Mouse (Mus musculus) adrenal gland, adult 18-20 months (tissue): ENCODE results near the gene Hpd. TPM values are rescaled to one million over a fixed set of nuclear protein-coding genes. Genes with fewer than 3 reads are reported as not detected.

Experiments
- DNase-seq, 2 experiments: peaks; one replicate each; pipeline ENCODE4 v3.0.0; 2021 to 2022; ENCODE audit warnings: low spot score in 2 of 2
- total RNA-seq, 2 experiments: library from RNA; stranded (reverse); gene quantifications; 1 replicate in 1 of 2; 2 replicates in 1 of 2; pipeline ENCODE4 v1.2.3; 2021

Gene Hpd
- total RNA-seq, 2 experiments from 2014 or later: 1.2 to 3.6 TPM

DNA sequence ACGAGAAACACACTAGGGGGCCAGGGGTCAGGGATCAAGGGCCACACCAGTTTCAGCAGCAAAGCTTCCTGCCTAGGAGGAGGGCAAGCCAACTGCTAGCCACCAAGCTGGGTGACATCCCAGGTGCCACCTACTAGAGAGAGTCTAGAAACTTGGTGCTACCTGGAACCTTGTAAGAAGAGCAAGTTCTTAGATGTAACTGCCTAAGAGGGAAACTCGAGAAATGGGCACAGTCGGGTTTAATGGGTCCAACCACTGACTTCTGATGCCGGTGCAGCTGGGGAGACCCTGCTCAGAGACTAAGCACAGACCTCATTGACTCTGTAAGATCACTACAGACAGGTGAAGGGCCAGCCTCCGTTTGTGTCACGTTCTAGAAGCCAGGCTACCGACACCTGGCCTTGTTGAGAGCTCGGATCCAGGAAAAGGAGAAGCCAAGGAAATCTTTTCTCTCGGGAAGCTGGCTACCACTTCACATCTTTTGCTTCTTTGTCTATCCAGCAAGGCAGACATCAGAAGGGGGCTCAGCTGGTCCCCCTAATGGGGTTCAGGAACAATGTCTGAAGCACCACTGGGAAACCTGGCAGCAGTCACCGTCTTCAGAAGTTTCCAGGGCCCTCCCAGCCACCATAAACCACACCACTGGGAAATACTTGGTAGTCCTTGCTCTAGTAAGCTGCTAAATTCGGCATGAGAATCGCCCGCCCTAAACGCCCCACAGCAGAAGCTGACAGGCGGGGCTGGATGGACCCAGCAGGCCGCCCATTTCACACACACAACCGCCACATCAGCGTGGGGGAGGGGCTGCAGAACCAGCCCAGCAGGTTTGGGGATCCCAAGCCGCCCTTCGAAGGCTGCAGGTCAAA, 45.2 kb downstream of the Hpd start:
- peak; percentile 80 for DNase-seq

DNA sequence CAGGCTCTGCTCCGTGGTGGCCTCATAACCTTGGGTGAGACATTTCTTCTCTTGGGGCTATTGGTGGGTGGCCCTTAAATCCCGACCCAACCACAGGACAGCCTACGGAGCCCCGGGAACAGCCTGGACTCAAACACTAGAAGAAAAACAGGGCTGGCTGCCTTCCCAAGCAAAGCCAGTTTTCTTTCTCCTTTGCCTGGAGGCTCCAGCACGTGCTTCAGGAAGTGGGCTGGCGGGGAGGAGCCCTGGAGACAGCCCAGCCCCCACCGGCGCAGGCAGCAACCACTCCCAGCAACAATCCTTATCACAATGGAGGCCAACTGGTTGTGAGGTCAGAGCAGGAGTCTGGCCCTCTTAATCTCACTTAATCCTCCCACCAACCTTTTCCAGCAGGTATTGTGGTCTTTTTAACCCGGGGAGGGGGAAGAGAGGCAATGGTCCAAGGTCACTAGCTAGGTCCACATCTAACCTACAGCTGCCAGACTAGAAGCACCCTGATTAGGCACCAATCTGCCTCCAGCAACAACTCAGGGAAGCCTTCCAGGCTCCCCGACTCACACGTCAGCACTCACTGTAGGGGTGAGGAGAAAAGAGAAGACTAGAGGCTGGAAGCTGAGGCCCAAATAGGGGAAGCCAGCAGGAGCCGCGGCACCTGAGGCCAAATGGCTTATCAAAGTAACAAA, 46.0 kb downstream of the Hpd start:
- DNase-seq: peak; percentile 85 to 87

DNA sequence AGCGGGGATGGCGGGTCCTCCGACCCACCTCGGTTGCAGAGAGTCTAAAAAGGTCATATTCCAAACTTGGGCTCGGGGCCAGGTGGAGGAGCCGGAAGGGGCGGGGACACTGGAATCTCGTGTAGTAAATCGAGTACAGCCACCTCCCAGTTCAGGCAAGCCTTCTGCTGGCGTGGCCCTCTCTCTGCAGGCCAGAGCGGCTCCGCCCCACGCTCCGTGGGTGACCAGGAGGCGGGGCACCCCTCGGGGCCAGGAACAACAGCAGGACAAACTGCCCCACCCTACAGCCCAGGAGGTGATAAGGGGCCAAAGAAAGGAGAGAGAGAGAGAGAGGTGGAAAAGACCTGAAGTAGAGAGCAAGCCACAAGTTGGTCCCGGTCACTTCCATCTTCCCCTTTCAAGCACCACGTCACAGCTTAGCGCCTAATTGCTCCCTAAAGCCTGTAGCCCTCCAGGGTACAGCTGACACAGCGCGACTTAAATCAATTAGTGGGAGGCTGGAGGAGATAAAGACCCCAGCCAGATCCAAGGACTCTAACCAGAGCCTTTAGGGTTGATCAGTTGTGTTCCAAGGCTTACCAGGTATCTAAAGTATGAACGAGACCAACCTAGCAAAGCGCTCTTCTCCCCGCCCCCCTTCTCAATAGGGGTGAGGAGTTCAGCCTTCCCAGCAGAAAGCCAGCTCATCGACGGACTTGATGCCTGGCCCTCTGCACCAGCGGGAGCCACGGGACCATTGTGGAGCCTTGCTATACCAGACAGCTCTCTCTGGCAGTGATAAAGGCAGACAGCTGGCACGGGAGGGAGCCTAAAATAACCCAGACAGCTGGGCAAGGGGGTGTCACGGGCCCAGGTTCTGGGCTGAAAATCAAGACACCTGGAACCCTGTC, 46.8 kb downstream of the Hpd start:
- DNase-seq: peak; percentile 84 to 89

DNA sequence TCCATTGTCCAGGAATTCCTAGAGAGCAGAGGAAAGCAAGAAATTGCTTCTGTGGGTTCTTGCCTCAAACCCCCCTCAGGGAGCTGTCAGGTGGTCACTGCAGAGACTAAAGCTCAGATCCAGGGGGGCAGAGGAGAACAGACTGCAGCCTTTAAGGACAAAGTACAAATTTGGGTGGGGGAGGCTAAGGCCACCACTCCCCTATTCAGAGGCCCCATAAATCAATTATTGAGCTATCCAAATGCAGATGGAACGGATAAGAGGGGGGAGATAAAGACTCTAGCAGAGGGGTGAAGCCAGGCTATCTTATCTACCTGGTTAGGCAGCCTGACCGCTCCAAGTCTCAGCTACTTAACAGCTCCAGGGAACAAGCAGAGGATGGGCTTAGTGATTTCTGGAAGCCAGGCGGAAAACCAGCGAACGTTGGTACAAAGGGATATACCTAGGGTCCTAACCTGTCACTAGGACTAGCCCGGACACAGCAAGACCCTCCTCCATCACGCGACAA, 47.6 kb downstream of the Hpd start:
- no peak for DNase-seq

DNA sequence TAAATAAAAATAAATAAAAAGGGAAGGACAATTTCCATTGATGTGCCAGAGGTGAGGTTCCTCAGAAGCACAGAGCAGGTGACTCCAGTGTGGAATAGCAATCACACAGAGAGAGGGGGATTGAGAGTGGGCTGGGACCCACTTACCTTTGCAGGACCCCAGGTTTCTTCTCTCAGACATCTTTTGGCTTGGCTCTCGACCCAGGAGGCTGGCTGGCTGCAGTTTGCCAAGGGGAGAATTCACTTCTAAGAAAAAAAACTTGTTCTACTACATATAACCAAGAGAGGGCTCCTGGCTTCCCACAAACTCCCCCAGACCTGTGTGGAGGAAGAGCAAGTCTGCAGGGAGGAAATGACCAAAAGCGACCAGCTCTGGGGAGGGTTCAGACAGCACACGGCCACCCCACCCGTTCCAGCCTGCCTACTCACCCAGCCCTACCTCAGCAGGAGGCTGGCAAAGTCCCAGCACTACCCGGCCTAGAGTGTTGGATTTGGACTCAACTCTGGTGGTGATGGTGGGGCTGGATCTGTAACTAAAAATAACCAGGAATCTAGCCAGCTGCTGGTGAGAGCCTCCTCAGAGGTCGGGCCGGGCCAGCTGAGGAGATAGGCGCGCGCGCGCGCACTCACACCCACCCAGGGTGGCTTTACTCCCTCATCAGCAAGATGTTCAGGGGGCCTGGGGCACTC, 48.2 kb downstream of the Hpd start:
- DNase-seq: peak in 1 of 2 experiments; percentile 38

DNA sequence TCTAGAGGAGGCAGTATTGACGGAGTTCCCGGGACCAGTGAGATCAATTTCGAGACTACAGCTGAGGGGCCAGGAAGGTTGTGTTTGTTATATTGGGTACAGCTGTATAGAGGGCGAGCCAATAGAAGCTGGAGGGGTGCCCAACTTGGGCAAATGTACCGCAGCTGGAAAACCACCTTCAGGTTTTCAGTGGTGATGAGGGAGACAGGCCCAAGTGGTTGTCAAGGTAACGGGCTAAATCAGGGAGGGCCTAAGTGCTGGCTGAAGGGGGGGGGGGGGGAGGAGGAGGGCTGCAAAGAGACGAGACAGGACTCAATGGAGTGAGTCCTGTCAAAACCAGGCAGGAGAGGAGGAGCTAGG, 48.8 kb downstream of the Hpd start:
- no peak for DNase-seq

DNA sequence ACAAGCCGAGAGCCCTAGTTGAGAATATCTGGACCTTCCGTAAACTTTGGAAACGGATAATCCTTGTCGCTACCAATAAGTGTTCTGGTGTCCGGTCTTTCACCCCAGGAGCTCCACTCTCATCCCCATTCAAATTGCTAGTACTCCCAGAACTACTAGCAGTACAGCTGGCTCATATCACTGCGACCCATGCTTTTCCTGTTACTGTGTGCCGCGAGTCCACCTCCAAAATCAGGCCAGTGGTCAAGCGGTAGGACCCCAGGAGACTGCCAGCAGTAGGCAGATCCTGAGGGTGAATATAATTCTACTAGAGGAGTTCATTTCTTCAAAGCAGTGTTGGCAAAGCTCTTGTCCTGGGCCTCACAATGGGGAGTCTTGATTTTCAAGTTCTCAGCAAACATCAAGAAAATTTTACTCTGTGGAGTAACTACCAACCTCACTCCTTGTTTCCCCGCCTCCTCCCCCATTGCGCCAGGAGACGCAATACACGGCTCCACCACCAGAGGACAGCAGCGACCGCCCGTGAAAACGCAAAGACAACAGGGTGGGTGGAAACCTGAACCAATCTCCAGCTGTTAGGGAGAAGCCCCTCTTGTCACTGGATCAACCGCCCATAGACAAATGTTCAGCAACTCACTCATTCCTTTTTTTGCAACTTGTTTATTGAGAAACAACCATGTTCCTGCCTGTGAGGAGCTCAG, 49.3 kb downstream of the Hpd start:
- peak; percentile 91 to 93 for DNase-seq

DNA sequence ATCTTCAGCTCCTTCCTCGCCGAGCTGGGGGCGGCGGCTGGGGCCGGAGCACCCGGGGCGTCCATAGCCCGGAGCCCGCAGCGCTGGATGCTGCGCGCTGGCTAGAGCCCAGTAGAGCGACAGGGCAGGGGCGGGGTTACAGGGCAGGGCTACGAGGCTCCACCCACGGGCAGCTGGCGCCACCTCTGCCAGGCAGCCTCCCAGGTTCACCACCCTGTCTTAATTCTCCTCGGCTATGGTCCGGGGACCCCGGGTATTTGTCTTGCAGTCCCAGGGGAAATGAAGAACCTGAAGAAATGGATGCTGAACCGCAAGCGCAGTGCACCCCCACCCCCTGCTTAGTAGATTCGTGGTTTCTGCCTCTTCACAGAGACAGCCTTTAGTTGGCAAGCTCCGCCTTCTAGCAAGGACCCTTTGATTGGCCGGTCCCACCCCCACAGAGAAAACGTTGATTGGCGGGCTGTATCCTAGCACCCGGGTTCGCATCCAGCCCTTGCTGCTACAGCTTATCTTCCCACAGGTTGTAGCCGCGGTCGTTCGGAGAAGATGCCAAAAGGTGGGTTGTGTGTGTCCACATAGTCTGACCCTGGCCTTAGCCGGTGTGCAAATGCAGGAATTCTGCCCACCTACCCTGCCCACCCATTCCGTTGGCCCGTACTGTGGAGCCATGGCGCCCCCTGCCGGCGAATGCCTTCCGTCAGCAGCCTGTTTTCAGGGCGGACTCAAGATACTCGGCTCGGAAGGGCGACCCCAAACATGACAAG, 50.0 kb downstream of the Hpd start, which contains the start of gene Rhof:
Rhof (minus strand) TSS at position 385 of the 764 bp plus-strand sequence.
- DNase-seq: peak; percentile 82 to 91

DNA sequence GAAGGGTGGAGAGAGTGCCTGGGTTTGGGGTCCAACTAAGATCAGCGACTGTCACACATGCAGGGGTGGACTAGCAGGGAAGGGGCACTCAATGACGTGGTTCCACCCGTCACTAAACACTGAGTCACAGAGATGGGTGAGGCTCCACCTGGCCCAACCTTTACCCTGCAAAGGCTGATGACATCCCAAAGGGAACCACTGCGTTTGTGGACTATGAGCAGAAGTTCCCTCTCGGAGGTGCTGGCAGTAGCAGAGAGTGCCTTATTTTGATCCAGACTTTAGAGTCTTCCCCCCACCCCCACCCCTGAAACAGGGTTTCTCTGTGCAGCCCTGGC, 51.7 kb downstream of the Hpd start:
- DNase-seq: no peak

DNA sequence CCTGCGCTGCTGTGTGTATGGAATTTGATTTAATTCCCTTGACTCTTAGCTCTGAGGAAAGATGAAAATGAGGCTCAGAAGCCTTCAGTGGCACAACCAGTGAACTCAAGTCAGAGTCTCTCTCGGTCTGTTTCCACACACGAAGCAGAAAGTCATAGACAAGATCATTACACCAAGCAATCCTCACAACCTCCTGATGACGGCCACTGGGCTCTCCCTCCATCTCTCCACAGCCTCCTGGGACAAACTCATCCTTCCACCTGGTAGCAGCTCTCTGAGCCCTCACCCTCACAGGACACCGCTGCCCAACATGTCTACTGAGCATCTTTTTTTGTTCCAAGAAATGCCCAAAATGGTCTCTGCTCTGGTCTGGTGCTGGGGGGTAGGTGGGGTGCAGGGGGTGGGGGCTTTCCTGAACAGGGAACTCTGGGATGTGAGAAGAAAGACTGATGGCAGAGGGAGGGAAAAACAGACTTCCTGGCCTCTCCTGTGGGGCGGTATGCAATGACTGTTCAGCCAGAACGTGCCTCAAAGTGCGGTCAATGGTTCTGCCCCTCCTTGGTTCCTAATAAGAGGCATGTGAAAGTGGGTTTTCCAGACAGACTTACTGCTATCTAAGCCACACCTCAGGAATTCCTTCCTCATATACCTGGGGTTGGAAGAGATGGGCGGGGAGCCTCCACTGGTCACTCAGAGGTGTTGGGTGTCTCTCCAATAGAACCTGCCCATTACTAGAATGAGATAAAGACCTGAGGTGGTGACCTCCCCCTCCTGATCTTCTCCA, 52.3 kb downstream of the Hpd start:
- no peak for DNase-seq

DNA sequence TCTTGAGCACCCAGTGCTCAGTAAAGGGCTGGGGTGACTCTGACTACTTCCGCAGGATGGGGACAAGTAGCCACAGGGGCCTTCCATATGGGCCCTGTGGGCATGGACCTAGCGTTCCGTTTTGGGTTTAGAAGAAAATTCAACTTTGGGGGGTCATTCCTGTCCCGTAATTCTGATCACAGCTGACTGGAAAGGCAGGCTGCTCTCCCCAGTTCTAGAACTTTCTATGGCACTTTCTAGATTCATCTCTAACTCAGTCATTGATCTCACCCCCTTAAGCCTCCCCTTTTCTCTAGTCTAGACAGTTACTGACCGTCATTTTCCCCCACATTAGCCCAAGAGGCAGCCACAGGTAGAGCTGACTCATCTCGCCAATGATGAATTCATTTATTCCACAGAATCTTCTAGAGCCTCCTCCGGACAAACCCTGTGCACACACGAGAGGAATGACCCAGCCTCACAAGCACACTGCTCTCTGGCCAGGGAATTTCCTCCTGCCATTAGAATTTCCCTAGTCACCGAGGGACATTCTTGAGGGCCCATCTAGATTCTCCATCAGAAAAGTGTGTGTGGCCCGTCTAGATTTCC, 53.3 kb downstream of the Hpd start:
- no peak for DNase-seq

DNA sequence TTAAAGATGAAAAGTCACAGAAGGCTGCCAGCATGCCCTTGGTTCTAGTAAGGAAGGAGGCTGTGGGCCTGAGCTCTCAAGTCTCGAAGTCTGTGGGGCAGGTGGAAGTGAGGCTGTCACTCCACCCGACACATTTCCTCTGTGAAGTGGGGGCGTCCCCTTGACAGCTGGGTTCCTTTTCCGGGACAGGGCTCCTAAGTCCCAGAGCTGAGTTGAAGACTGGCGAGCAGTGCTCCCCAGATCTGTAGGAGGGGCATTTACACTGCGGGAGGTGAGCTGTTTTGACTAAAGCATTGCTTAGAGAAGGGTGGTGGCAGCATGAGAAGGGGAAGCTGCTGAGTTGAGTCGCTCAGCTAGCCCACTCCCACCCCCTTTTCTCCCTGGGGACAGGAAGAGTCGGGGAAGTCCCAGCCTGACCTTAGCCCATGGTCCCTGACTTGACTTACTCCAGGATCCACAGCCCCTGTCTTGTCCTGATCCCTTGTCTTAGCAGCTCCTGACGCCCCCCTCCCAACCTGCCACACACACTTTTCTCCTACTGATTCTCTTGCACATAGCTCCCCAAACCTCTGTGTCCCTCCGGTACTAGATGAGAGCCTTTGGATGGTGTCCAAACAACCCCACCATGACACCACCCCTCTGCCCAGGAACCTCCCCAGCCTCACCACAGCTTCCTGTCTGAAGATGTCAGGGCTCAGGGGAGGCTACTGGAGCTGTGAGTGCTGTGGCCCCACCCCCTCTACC, 53.9 kb downstream of the Hpd start:
- DNase-seq: no peak

DNA sequence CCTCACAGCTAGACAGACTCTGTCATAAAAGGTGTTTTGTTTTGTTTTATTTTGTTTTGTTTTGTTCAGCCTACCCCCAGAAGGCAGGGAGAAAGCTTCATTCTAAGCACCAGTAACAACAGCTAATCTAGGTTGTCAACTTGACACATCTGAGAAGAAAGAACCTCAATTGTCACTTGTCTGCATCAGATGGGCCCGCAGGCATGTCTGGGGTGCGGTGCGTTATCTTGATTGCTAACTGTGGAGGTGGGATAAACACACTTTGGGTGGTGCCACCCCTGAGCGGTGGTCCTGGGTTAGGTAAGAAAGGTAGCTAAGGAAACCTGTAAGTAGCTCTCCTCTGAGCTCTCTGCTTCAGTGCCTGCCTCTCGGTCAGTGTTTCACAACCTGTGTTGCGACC, 55.5 kb downstream of the Hpd start:
- no peak for DNase-seq

DNA sequence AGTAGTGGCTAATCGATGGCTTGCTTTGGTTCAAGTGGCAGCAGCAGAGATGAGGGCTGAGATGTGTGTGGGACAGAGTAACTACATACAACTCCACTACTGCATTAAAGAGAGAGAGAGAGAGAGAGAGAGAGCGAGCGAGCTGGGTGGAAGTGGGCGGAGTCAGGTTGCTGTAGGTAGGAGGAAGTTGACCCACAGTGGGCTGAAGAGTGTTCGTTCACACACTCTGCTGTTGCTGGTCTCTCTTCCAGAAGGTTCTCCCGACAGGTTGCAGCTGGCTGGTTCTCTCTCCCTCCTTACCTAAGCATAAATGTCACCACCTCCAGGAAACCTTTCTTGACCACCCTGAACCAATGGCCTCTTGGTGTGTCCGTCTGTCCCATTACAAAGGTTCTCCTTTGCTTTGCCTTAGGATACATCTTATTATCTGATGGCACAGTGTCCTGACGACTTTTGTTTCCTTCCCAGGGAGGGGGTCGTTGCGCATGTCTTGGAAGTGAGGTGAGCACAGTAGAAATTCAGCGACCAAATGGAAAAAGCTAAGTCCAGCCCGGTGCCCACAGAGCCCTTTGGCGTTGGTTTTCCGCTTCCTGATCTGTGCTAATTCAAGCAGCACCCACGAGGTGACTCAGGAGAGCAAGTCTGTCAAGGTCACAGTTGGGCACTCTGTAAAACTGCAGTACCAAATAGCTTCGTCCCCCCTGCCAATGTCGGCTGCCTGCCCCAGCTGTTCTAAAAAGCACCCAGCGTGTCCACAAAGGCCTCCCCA, 56.7 kb downstream of the Hpd start:
- peak in 1 of 2 experiments; percentile 35 for DNase-seq

DNA sequence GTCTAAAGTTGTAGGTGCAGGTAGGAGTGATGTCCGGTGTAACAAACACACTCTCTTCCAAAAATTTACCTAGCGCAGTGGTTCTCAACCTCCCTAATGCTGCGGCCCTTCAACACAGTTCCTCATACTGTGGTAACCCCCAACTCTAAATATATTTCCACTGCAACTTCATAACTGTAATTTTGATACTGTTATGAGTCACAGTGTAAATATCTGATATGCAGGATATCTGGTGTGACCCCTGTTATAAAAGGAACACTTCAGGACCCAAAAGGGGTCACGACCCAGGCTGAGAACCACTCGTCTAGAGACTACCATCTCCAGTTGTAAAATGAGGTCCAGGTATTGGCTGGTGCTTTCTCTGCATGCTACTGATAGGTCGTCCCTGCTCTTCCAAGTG, 57.4 kb downstream of the Hpd start:
- no peak for DNase-seq

DNA sequence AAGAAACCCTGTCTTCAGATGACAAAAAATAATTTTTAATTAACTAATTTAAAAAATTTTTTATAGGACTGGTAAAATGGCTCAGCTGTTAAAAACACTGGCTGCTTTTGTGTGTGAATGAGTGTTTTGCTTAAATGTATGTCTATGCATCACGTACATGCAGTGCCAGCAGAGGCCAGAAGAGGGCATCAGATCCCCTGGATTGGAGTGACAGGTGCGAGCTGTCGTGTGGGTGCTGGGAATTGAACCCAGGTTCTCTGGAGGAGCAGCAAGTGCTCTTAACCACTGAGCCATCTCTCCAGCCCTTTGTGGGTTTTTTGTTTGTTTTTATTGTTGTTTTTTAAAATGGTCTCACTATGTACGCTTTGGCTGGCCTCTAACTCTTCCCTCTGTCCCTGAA, 60.3 kb downstream of the Hpd start:
- DNase-seq: no peak
